Mouse (Mus musculus): ENCODE data around the gene Ubxn2a. TPM values are rescaled to one million over a fixed set of nuclear protein-coding genes. Genes with fewer than 3 reads are reported as not detected.

Gene Ubxn2a
- total and polyA plus RNA-seq, 3 experiments = 22.6 to 75.5 (median 58.3) TPM

- Histone ChIP-seq H3K27me3 (ENCODE audit: insufficient read depth, low read length) (no peaks in the 10 kb centered on the region), H3K36me3 (replicated peaks) (peaks cover 18% of the 10 kb centered on the region), H3K9me3 (replicated peaks) (no peaks in the 10 kb centered on the region), H3K4me3 (ENCODE audit: low read depth, low read length) (peak overlapping the region; percentile 86), H3K4me1 (ENCODE audit: insufficient read depth, low read depth, low read length) (peaks cover 25% of the 10 kb centered on the region)
- ATAC-seq (ENCODE audit: extremely low read depth, insufficient number of reproducible peaks, low FRiP score, poor library complexity, severe bottlenecking) = no peak
- TF ChIP-seq GATA1 (IDR thresholded peaks at IDR 0.05; ENCODE audit: borderline replicate concordance, low read length) (no peak), CTCF (IDR thresholded peaks at IDR 0.05; ENCODE audit: low read depth, low read length) (no peak), GATA2 (IDR thresholded peaks at IDR 0.05; ENCODE audit: borderline replicate concordance, low read depth, low read length) (no peak), TAL1 (conservative IDR thresholded peaks at IDR 0.05; ENCODE audit: low read depth, low read length) (no peak), POLR2AphosphoS5 (IDR thresholded peaks at IDR 0.05; ENCODE audit: insufficient replicate concordance, low read depth, low read length) (no peak)
- DNase-seq (ENCODE audit: low spot score) = no peak
These were observed 886 bp upstream of the Ubxn2a start for GRCm38 (mm10) chr12:4908391-4908790.

GRCm38 (mm10) chr12:4906476-4906875 is 1.0 kb downstream of the Ubxn2a start:
- ATAC-seq (ENCODE audit: extremely low read depth, insufficient number of reproducible peaks, low FRiP score, poor library complexity, severe bottlenecking) (no peak), DNase-seq (ENCODE audit: low spot score) (no peak)
- H3K27me3 ChIP-seq (ENCODE audit: insufficient read depth, low read length) = no peaks in the 10 kb centered on the region
- no peak for TF ChIP-seq CTCF (IDR thresholded peaks at IDR 0.05; ENCODE audit: low read depth, low read length)
- no peak for TF ChIP-seq GATA2 (IDR thresholded peaks at IDR 0.05; ENCODE audit: borderline replicate concordance, low read depth, low read length)
- TF ChIP-seq GATA1 (IDR thresholded peaks at IDR 0.05; ENCODE audit: borderline replicate concordance, low read length) = no peak
- TF ChIP-seq TAL1 (conservative IDR thresholded peaks at IDR 0.05; ENCODE audit: low read depth, low read length) = no peak
- no peak for TF ChIP-seq POLR2AphosphoS5 (IDR thresholded peaks at IDR 0.05; ENCODE audit: insufficient replicate concordance, low read depth, low read length)
- no peaks in the 10 kb centered on the region for H3K9me3 ChIP-seq (replicated peaks)
- H3K4me3 ChIP-seq (ENCODE audit: low read depth, low read length) = peak overlapping the region; percentile 86
- peaks cover 30% of the 10 kb centered on the region for H3K4me1 ChIP-seq (ENCODE audit: insufficient read depth, low read depth, low read length)
- H3K36me3 ChIP-seq (replicated peaks) = peaks cover 34% of the 10 kb centered on the region

- TF ChIP-seq TAL1 (conservative IDR thresholded peaks at IDR 0.05; ENCODE audit: low read depth, low read length) (no peak), GATA1 (IDR thresholded peaks at IDR 0.05; ENCODE audit: borderline replicate concordance, low read length) (no peak), CTCF (IDR thresholded peaks at IDR 0.05; ENCODE audit: low read depth, low read length) (no peak), GATA2 (IDR thresholded peaks at IDR 0.05; ENCODE audit: borderline replicate concordance, low read depth, low read length) (no peak), POLR2AphosphoS5 (IDR thresholded peaks at IDR 0.05; ENCODE audit: insufficient replicate concordance, low read depth, low read length) (no peak)
- Histone ChIP-seq H3K9me3 (replicated peaks) (no peaks in the 10 kb centered on the region), H3K4me1 (ENCODE audit: insufficient read depth, low read depth, low read length) (peaks cover 30% of the 10 kb centered on the region), H3K36me3 (replicated peaks) (peaks cover 38% of the 10 kb centered on the region), H3K4me3 (ENCODE audit: low read depth, low read length) (peak overlapping the region; percentile 86; the same call in 1 of the 2 replicates), H3K27me3 (ENCODE audit: insufficient read depth, low read length) (no peaks in the 10 kb centered on the region)
- DNase-seq (ENCODE audit: low spot score) = no peak
- ATAC-seq (ENCODE audit: extremely low read depth, insufficient number of reproducible peaks, low FRiP score, poor library complexity, severe bottlenecking) = no peak
These were observed 1.6 kb downstream of the Ubxn2a start for GRCm38 (mm10) chr12:4905946-4906345.

- Histone ChIP-seq H3K4me1 (ENCODE audit: insufficient read depth, low read depth, low read length) (peaks cover 8% of the 10 kb centered on the region; the same call in 1 of the 2 replicates), H3K36me3 (replicated peaks) (peaks cover 59% of the 10 kb centered on the region)
These were observed 9.5 kb downstream of the Ubxn2a start for GRCm38 (mm10) chr12:4898024-4898423.

GRCm38 (mm10) chr12:4889891-4890290 is 17.6 kb downstream of the Ubxn2a start:
- ATAC-seq (ENCODE audit: extremely low read depth, insufficient number of reproducible peaks, low FRiP score, poor library complexity, severe bottlenecking) (no peak), DNase-seq (ENCODE audit: low spot score) (no peak)
- peaks cover 4% of the 10 kb centered on the region; the same call in 1 of the 2 replicates for H3K4me1 ChIP-seq (ENCODE audit: insufficient read depth, low read depth, low read length)
- H3K36me3 ChIP-seq (replicated peaks) = peaks cover 81% of the 10 kb centered on the region
- no peak for TF ChIP-seq TAL1 (conservative IDR thresholded peaks at IDR 0.05; ENCODE audit: low read depth, low read length)
- no peak for TF ChIP-seq GATA2 (IDR thresholded peaks at IDR 0.05; ENCODE audit: borderline replicate concordance, low read depth, low read length)
- no peak for TF ChIP-seq POLR2AphosphoS5 (IDR thresholded peaks at IDR 0.05; ENCODE audit: insufficient replicate concordance, low read depth, low read length)
- TF ChIP-seq GATA1 (IDR thresholded peaks at IDR 0.05; ENCODE audit: borderline replicate concordance, low read length) = no peak
- no peak for TF ChIP-seq CTCF (IDR thresholded peaks at IDR 0.05; ENCODE audit: low read depth, low read length)
- no peaks in the 10 kb centered on the region for H3K27me3 ChIP-seq (ENCODE audit: insufficient read depth, low read length)
- no peak overlapping the region for H3K4me3 ChIP-seq (ENCODE audit: low read depth, low read length)
- no peaks in the 10 kb centered on the region for H3K9me3 ChIP-seq (replicated peaks)

More at GRCm38 (mm10) chr12:4898024-4898423, 9.5 kb downstream of the Ubxn2a start:
- Histone ChIP-seq H3K4me3 (ENCODE audit: low read depth, low read length) (no peak overlapping the region), H3K9me3 (replicated peaks) (no peaks in the 10 kb centered on the region), H3K27me3 (ENCODE audit: insufficient read depth, low read length) (no peaks in the 10 kb centered on the region)
- TF ChIP-seq CTCF (IDR thresholded peaks at IDR 0.05; ENCODE audit: low read depth, low read length) (no peak), GATA2 (IDR thresholded peaks at IDR 0.05; ENCODE audit: borderline replicate concordance, low read depth, low read length) (no peak), GATA1 (IDR thresholded peaks at IDR 0.05; ENCODE audit: borderline replicate concordance, low read length) (no peak), TAL1 (conservative IDR thresholded peaks at IDR 0.05; ENCODE audit: low read depth, low read length) (no peak), POLR2AphosphoS5 (IDR thresholded peaks at IDR 0.05; ENCODE audit: insufficient replicate concordance, low read depth, low read length) (no peak)
- no peak for DNase-seq (ENCODE audit: low spot score)
- ATAC-seq (ENCODE audit: extremely low read depth, insufficient number of reproducible peaks, low FRiP score, poor library complexity, severe bottlenecking) = no peak

- H3K4me3 ChIP-seq (ENCODE audit: low read depth, low read length) = no peak overlapping the region
- peaks cover 4% of the 10 kb centered on the region; the same call in 1 of the 2 replicates for H3K4me1 ChIP-seq (ENCODE audit: insufficient read depth, low read depth, low read length)
- H3K36me3 ChIP-seq (replicated peaks) = peaks cover 85% of the 10 kb centered on the region
- DNase-seq (ENCODE audit: low spot score) (no peak), ATAC-seq (ENCODE audit: extremely low read depth, insufficient number of reproducible peaks, low FRiP score, poor library complexity, severe bottlenecking) (no peak)
- TF ChIP-seq TAL1 (conservative IDR thresholded peaks at IDR 0.05; ENCODE audit: low read depth, low read length) (no peak), POLR2AphosphoS5 (IDR thresholded peaks at IDR 0.05; ENCODE audit: insufficient replicate concordance, low read depth, low read length) (no peak), GATA1 (IDR thresholded peaks at IDR 0.05; ENCODE audit: borderline replicate concordance, low read length) (no peak), CTCF (IDR thresholded peaks at IDR 0.05; ENCODE audit: low read depth, low read length) (no peak), GATA2 (IDR thresholded peaks at IDR 0.05; ENCODE audit: borderline replicate concordance, low read depth, low read length) (no peak)
- no peaks in the 10 kb centered on the region for H3K9me3 ChIP-seq (replicated peaks)
- H3K27me3 ChIP-seq (ENCODE audit: insufficient read depth, low read length) = no peaks in the 10 kb centered on the region
These were observed 18.3 kb downstream of the Ubxn2a start for GRCm38 (mm10) chr12:4889251-4889650.

All from G1E (cell line).